Comparison of ENCODE assay signal across 8 mouse cellular contexts in the genomic region with DNA sequence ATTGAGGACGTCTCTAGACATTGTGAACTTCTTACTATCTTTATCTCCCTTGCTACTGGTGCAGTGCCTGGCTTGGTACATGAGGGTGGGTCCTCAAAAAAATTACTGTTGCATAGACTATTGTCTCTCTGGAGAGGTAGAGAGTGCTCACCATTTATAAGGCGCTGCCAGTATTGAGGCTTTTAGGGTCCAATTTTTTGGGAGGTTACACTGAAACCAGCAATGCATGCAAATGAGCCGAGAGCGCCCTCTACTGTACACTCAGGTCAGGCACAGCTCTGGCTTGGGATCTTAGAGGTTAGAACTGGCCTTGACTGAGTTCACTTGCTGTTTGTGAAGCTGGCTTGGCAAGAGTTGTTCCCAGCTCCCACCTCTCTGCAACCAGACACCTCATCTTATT. TPM values are rescaled to one million over a fixed set of nuclear protein-coding genes. Genes with fewer than 3 reads are reported as not detected.
DNase-seq lines count a peak whose midpoint lies in the region; ATAC-seq and TF ChIP-seq lines count a peak whose summit lies in the region.

No protein-coding gene starts in this region.

- H3K4me1 ChIP-seq in MEL (ENCODE audit: control insufficient read depth in 1 of 2, insufficient read depth in 2 of 2, low read length in 2 of 2) = no peaks in the 10 kb centered on the region
- no peaks in the 10 kb centered on the region for H3K4me1 ChIP-seq in embryonic fibroblast, embryonic 13.5 days (ENCODE audit: control insufficient read depth, insufficient read depth, low read length)

- H3K4me3 ChIP-seq in MEL (ENCODE audit: control insufficient read depth in 1 of 2, insufficient read depth in 1 of 2, low read depth in 2 of 2, low read length in 2 of 2) = no peak overlapping the region
- no peak overlapping the region for H3K4me3 ChIP-seq in embryonic fibroblast, embryonic 13.5 days (ENCODE audit: insufficient read depth, low read length)

- DNase-seq in MEL (ENCODE audit: low read depth, low spot score) = peak; percentile 62
- peak; percentile 90 for DNase-seq in brain, embryonic 14.5 days (ENCODE audit: low read depth)
- peak; percentile 78 for DNase-seq in heart, postnatal 4 days
- peak; percentile 84 to 86 for DNase-seq in layer of hippocampus, postnatal 10 days (ENCODE audit: low spot score in 2 of 2)
- DNase-seq in right cerebral cortex, postnatal 14 days = peak; percentile 77

- H3K27me3 ChIP-seq in MEL (ENCODE audit: control insufficient read depth in 1 of 2, insufficient read depth in 2 of 2, low read length in 2 of 2) = peaks cover 1 to 4% of the 10 kb centered on the region in 2 experiments; a peak in 2 of 4 replicates

- ATAC-seq in megakaryocyte progenitor cell, adult 5-6 weeks (replicated peaks; ENCODE audit: poor library complexity) = peak; percentile 81
- no peak for ATAC-seq in megakaryocyte, adult 5-6 weeks (ENCODE audit: poor library complexity, severe bottlenecking)

- TF ChIP-seq CTCF in MEL (IDR thresholded peaks at IDR 0.05 in 2 of 3, conservative IDR thresholded peaks at IDR 0.05 in 1 of 3; ENCODE audit: control insufficient read depth in 1 of 3, insufficient read depth in 1 of 3, low read depth in 2 of 3, low read length in 3 of 3, poor library complexity in 1 of 3, severe bottlenecking in 1 of 3) = peak; percentile 91 to 96 (median 93)
- peak; percentile 93 for TF ChIP-seq CTCF in brain, embryonic 14.5 days (IDR thresholded peaks at IDR 0.05; ENCODE audit: borderline replicate concordance, extremely low read depth, insufficient read depth, insufficient read length)
- peak; percentile 93 for TF ChIP-seq CTCF in embryonic fibroblast, embryonic 13.5 days (IDR thresholded peaks at IDR 0.05; ENCODE audit: borderline replicate concordance, insufficient read depth, low read length)

- H3K36me3 ChIP-seq in MEL (ENCODE audit: control insufficient read depth in 1 of 2, insufficient read depth in 2 of 2, low read length in 2 of 2) = no peaks in the 10 kb centered on the region

- TF ChIP-seq RAD21 in MEL (IDR thresholded peaks at IDR 0.05; ENCODE audit: low read depth, low read length) = peak; percentile 83

- no peaks in the 10 kb centered on the region for H3K9me3 ChIP-seq in MEL (replicated peaks; ENCODE audit: insufficient read depth, low read length)

- no peak for TF ChIP-seq POLR2A in MEL (IDR thresholded peaks at IDR 0.05; ENCODE audit: control insufficient read depth in 1 of 2, insufficient read depth in 1 of 2, low read depth in 1 of 2, low read length in 2 of 2, poor library complexity in 1 of 2)
- TF ChIP-seq POLR2A in brain, embryonic 14.5 days (IDR thresholded peaks at IDR 0.05; ENCODE audit: borderline replicate concordance, extremely low read depth, insufficient read depth, insufficient read length, poor library complexity, severe bottlenecking) = no peak
- no peak for TF ChIP-seq POLR2A in embryonic fibroblast, embryonic 13.5 days (IDR thresholded peaks at IDR 0.05; ENCODE audit: low read depth, low read length)

- no peak overlapping the region for H3K27ac ChIP-seq in MEL (ENCODE audit: control insufficient read depth, low read depth, low read length)
- H3K27ac ChIP-seq in embryonic fibroblast, embryonic 13.5 days (ENCODE audit: insufficient read depth, low read length) = no peak overlapping the region

- no peak overlapping the region for H3K9ac ChIP-seq in MEL (ENCODE audit: control insufficient read depth, low read depth, low read length, poor library complexity, severe bottlenecking)

- no peaks in the 10 kb centered on the region for H3K79me2 ChIP-seq in MEL (ENCODE audit: control insufficient read depth, insufficient read depth, low read length, poor library complexity)

- no peak for TF ChIP-seq EP300 in MEL (IDR thresholded peaks at IDR 0.05; ENCODE audit: low read depth in 1 of 2, low read length in 2 of 2)

TF ChIP-seq in MEL, 35 proteins besides CTCF, POLR2A, EP300 and RAD21:
- no peak for TF ChIP-seq MEF2A (IDR thresholded peaks at IDR 0.05; ENCODE audit: extremely low read depth, insufficient replicate concordance, low read depth, low read length, poor library complexity, severe bottlenecking)
- TF ChIP-seq E2F4 (IDR thresholded peaks at IDR 0.05; ENCODE audit: borderline replicate concordance, low read depth, low read length) = no peak
- TF ChIP-seq ZMIZ1 (IDR thresholded peaks at IDR 0.05; ENCODE audit: low read depth, low read length) = no peak
- peak; percentile 77 for TF ChIP-seq SMC3 (IDR thresholded peaks at IDR 0.05; ENCODE audit: low read depth, low read length)
- TF ChIP-seq BHLHE40 (IDR thresholded peaks at IDR 0.05; ENCODE audit: borderline replicate concordance, low read depth, low read length) = no peak
- no peak for TF ChIP-seq JUND (IDR thresholded peaks at IDR 0.05; ENCODE audit: low read depth, low read length)
- no peak for TF ChIP-seq MAZ (IDR thresholded peaks at IDR 0.05; ENCODE audit: low read depth, low read length)
- TF ChIP-seq MYC (IDR thresholded peaks at IDR 0.05; ENCODE audit: low read depth, low read length) = no peak
- TF ChIP-seq ZC3H11A (IDR thresholded peaks at IDR 0.05; ENCODE audit: low read depth, low read length) = peak; percentile 47
- TF ChIP-seq ZNF384 (IDR thresholded peaks at IDR 0.05; ENCODE audit: low read depth, low read length) = no peak
- no peak for TF ChIP-seq MYB (IDR thresholded peaks at IDR 0.05; ENCODE audit: low read depth, low read length)
- TF ChIP-seq KAT2A (conservative IDR thresholded peaks at IDR 0.05; ENCODE audit: low read depth, low read length) = no peak
- TF ChIP-seq USF1 (IDR thresholded peaks at IDR 0.05; ENCODE audit: low read depth, low read length) = no peak

RNA-seq across cellular contexts. Expression of a gene that starts 51.5 kb away (rescaled TPM):
- total RNA-seq in MEL (2012; rRNA removed) = not detected in 2 replicates
- polyA plus RNA-seq in MEL (2012; ENCODE audit: insufficient read depth in 1 of 2, insufficient read length in 2 of 2, low read depth in 1 of 2, low replicate concordance in 2 of 2, missing spikeins in 1 of 2) = not detected
- polyA plus RNA-seq in brain, embryonic 14.5 days (2012; rRNA removed) = 92.0 and 111 TPM in 2 replicates
- not detected in 2 replicates for polyA plus RNA-seq in embryonic fibroblast, embryonic 13.5 days (2011; ENCODE audit: insufficient read length, low read depth, missing spikeins)
- total RNA-seq in heart, postnatal 4 days (2021) = 1 to 10 TPM; 2.1 to 3.0 TPM
- 10 to 100 TPM; 72.1 to 76.2 TPM for total RNA-seq in layer of hippocampus, postnatal 10 days (2021)
- total RNA-seq in megakaryocyte progenitor cell, adult 5-6 weeks (2015) = not detected in 2 replicates
- total RNA-seq in megakaryocyte progenitor cell, adult 5-6 weeks (2017) = not detected in 2 replicates
- not detected in 2 replicates for total RNA-seq in megakaryocyte, adult 5-6 weeks (2015)
- not detected in 2 replicates for total RNA-seq in megakaryocyte, adult 5-6 weeks (2017)

Comparison
In these comparisons a context has a peak if more than half of its experiments do, and no peak if none do; other contexts are left out.
1. RNA of a gene that starts 51.5 kb away (total RNA-seq): 72.1 to 76.2 TPM in layer of hippocampus, postnatal 10 days; 2.1 to 3.0 TPM in heart, postnatal 4 days, not detected in MEL, not detected in megakaryocyte progenitor cell, adult 5-6 weeks and not detected in megakaryocyte, adult 5-6 weeks; every median in the first group is over 10 times any median in the second.
2. Peak in every context shown above with its lines, with median percentiles within 50 percentile points of each other: DNase-seq and CTCF ChIP-seq.